Mouse (Mus musculus) layer of hippocampus, adult 2 months (tissue): ENCODE measurements at regions not wholly inside any gene's neighbourhood (a gene's known extent, or its start where the extent isn't known, plus 50 kb on each side); places are given as distances from the start of the nearest gene placed in this dataset.
A peak's percentile ranks its signal among the peaks of the same experiment; 100 is the strongest.

Source experiments
- DNase-seq, 2 experiments: peaks; one replicate each; pipeline ENCODE4 v3.0.0; 2022; ENCODE audit warnings: low spot score in 2 of 2
- H3K27ac ChIP-seq: fragments of 200-600 bp; 2 replicates; pipeline ENCODE4 v1.8.1; 2022
- H3K4me3 ChIP-seq: fragments of 200-600 bp; 2 replicates; pipeline ENCODE4 v1.8.1; 2022; ENCODE audit warnings: mild to moderate bottlenecking
- CTCF ChIP-seq: fragments of 200-600 bp; conservative IDR thresholded peaks from 2 replicates; pipeline ENCODE4 v1.8.1; 2022; ENCODE audit warnings: antibody characterized with exemption, mild to moderate bottlenecking, moderate library complexity

DNA sequence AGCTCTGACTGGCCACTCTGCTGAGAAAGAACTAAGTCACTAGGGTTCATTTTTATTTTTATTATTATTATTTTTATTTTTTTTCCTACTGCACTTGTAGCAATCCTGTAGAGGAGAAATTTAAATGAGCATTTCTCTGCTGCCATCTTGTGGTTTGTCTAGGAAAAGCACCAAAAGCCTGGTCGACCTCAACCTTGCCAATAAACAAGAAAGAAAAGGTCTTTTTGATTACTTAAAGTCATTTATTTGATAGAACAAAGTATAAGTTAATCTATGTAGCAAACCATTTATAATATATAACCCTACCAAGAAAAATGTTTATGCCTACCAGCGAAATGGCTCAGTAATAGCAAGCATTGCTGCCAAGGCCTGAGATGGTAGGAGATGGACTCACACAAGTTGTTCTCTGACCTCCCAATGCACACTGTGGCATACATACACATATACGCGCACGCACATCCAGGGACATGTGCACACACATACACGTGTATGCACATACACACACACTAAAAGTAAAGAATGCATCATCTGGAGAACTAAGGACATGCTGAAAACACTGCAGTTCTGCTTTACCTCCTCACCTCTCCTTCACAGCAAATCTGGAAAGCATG, 566.1 kb downstream of the 1700064H15Rik start:
- TF ChIP-seq CTCF: peak; percentile 91
- Histone ChIP-seq H3K27ac (peak overlapping the region; percentile 48; the same call in 1 of the 2 replicates), H3K4me3 (no peak overlapping the region)
- DNase-seq: peak; percentile 46 to 75

DNA sequence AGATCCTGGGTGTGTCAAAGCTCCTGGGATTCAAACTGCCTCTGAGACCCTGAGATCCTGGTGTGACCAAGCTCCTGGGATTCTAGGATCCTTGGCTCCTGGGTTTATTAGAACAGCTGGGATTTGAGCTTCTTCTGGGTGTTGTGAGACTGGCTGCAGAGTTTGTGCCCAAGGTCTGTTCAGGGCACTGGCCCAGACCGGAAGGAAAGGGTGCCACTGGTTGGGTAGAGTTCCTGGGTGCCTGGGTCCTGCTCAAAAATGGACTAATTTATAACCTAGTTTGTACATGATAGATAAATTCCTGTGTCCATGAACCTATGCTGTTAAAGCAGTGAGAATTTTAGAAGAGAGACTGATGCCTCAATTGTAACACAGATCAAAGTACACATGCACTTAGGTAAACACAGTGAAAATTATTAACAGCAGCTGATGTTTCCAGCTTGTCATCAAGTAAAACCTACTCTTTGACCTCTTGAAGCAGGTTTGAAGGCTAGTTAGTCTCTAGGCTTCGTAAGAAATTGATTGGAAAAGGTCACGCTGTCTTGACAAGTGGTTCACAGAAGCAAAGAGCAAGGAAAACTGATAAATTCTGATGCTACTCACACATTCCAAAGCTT, 561.2 kb downstream of the 1700064H15Rik start:
- Histone ChIP-seq H3K4me3 (no peak overlapping the region), H3K27ac (no peak overlapping the region)
- no peak for DNase-seq
- no peak for TF ChIP-seq CTCF
